In genomic region chr2:167688126-167688497, GRCm38 (mm10) we compare ENCODE assay signal across 8 mouse cellular contexts. TPM values are rescaled to one million over a fixed set of nuclear protein-coding genes. Genes with fewer than 3 reads are reported as not detected.
DNase-seq lines count a peak whose midpoint lies in the region; ATAC-seq and TF ChIP-seq lines count a peak whose summit lies in the region.

No protein-coding gene starts in this region.

- 28% methylated on average over 12 of the region's 12 CpGs for WGBS in heart, embryonic 13.5 days
- 17% methylated on average over 12 of the region's 12 CpGs for WGBS in intestine, embryonic 15.5 days
- WGBS in midbrain, postnatal 0 days, result 21% methylated on average over 12 of the region's 12 CpGs

- ATAC-seq in heart, embryonic 13.5 days (ENCODE audit: extremely low read depth, insufficient number of reproducible peaks, low FRiP score, low TSS enrichment), result no peak
- peak; percentile 54 for ATAC-seq in intestine, embryonic 15.5 days
- ATAC-seq in midbrain, postnatal 0 days (ENCODE audit: low FRiP score), result peak; percentile 45; the same call in 1 of the 2 replicates

- H3K4me2 ChIP-seq in heart, embryonic 13.5 days, result peak overlapping the region; percentile 93
- peak overlapping the region; percentile 93 for H3K4me2 ChIP-seq in intestine, embryonic 15.5 days (replicated peaks)
- peak overlapping the region; percentile 81 for H3K4me2 ChIP-seq in midbrain, postnatal 0 days (ENCODE audit: low read depth, low read length, poor library complexity, severe bottlenecking)

- peaks cover 40% of the 10 kb centered on the region for H3K27me3 ChIP-seq in heart, embryonic 13.5 days (replicated peaks)
- no peaks in the 10 kb centered on the region for H3K27me3 ChIP-seq in intestine, embryonic 15.5 days (replicated peaks)
- H3K27me3 ChIP-seq in midbrain, postnatal 0 days (ENCODE audit: insufficient read depth, low read length), result peaks cover 20% of the 10 kb centered on the region

- H3K4me3 ChIP-seq in heart, embryonic 13.5 days, result peak overlapping the region; percentile 81
- peak overlapping the region; percentile 95 for H3K4me3 ChIP-seq in brown adipose tissue, adult 24 weeks (ENCODE audit: insufficient read depth, low read depth, low read length)
- H3K4me3 ChIP-seq in intestine, embryonic 15.5 days (replicated peaks), result peak overlapping the region; percentile 81
- peak overlapping the region; percentile 52 for H3K4me3 ChIP-seq in midbrain, postnatal 0 days (ENCODE audit: low read depth, low read length)

- H3K27ac ChIP-seq in heart, embryonic 13.5 days (replicated peaks), result no peak overlapping the region
- H3K27ac ChIP-seq in brown adipose tissue, adult 24 weeks (replicated peaks; ENCODE audit: low read depth, low read length), result peak overlapping the region; percentile 85
- peak overlapping the region; percentile 91; the same call in 1 of the 2 replicates for H3K27ac ChIP-seq in intestine, embryonic 15.5 days
- H3K27ac ChIP-seq in midbrain, postnatal 0 days (ENCODE audit: low read depth, low read length), result no peak overlapping the region

- H3K36me3 ChIP-seq in heart, embryonic 13.5 days, result no peaks in the 10 kb centered on the region
- H3K36me3 ChIP-seq in intestine, embryonic 15.5 days, result no peaks in the 10 kb centered on the region
- H3K36me3 ChIP-seq in midbrain, postnatal 0 days (ENCODE audit: insufficient read depth, low read length), result no peaks in the 10 kb centered on the region

- H3K9me3 ChIP-seq in heart, embryonic 13.5 days, result no peaks in the 10 kb centered on the region
- no peaks in the 10 kb centered on the region for H3K9me3 ChIP-seq in intestine, embryonic 15.5 days
- H3K9me3 ChIP-seq in midbrain, postnatal 0 days (ENCODE audit: low read length), result no peaks in the 10 kb centered on the region

- H3K9ac ChIP-seq in heart, embryonic 13.5 days, result peak overlapping the region; percentile 91
- peak overlapping the region; percentile 87; the same call in 1 of the 2 replicates for H3K9ac ChIP-seq in intestine, embryonic 15.5 days
- 0 out of 2 replicates have a peak overlapping the region, but pooled peaks have one; percentile 63 for H3K9ac ChIP-seq in midbrain, postnatal 0 days (replicated peaks; ENCODE audit: low read length, poor library complexity, severe bottlenecking)

- peaks cover 26% of the 10 kb centered on the region for H3K4me1 ChIP-seq in heart, embryonic 13.5 days
- H3K4me1 ChIP-seq in brown adipose tissue, adult 24 weeks (ENCODE audit: control insufficient read depth, insufficient read depth, insufficient read length, low read length), result peaks cover 8% of the 10 kb centered on the region; the same call in 1 of the 2 replicates
- H3K4me1 ChIP-seq in intestine, embryonic 15.5 days (replicated peaks), result peaks cover 22% of the 10 kb centered on the region
- H3K4me1 ChIP-seq in midbrain, postnatal 0 days (ENCODE audit: insufficient read depth, low read length), result no peaks in the 10 kb centered on the region

- no peak for TF ChIP-seq CTCF in midbrain, postnatal 0 days (IDR thresholded peaks at IDR 0.05)

- no peak for DNase-seq in heart, adult 8-10 months (ENCODE audit: low spot score)
- peak; percentile 43 for DNase-seq in CD4-positive helper T cell, adult 2 months (ENCODE audit: low read depth, low spot score)
- DNase-seq in midbrain, postnatal 0 days (ENCODE audit: low spot score), result no peak
- no peak for DNase-seq in ovary, postnatal 10 days (ENCODE audit: low spot score)
- no peak for DNase-seq in urinary bladder, postnatal 36 days (ENCODE audit: low spot score in 2 of 2)

RNA-seq across cellular contexts. Expression of gene Cebpb, which starts 0.6 kb away (rescaled TPM):
- polyA plus RNA-seq in heart, embryonic 13.5 days (2015; fragmentation: Nextera tagmentation; extraction: Ambion mirVana), result 2.0 and 4.5 TPM in 2 replicates
- 100 to 1,000 TPM in 1 of 4 experiments, 10 to 100 TPM in 3; 55.1 to 104 (median 84.0) TPM for total RNA-seq in heart, adult 8-10 months (2022)
- polyA plus RNA-seq in brown adipose tissue, adult 24 weeks (2012; ENCODE audit: insufficient read depth, insufficient read length, missing spikeins), result 226 and 227 TPM in 2 replicates
- 22.5 and 24.3 TPM in 2 replicates for polyA plus RNA-seq in intestine, embryonic 15.5 days (2015; fragmentation: Nextera tagmentation; extraction: Ambion mirVana)
- total RNA-seq in midbrain, postnatal 0 days (2014; rRNA removed), result 5.8 and 8.0 TPM in 2 replicates
- polyA plus RNA-seq in midbrain, postnatal 0 days (2015; fragmentation: Nextera tagmentation; extraction: Ambion mirVana), result 4.4 and 5.4 TPM in 2 replicates

RNA-seq across cellular contexts. Expression of gene Tmem189, which starts 1.5 kb away (rescaled TPM):
- 37.4 and 37.6 TPM in 2 replicates for polyA plus RNA-seq in heart, embryonic 13.5 days (2015; fragmentation: Nextera tagmentation; extraction: Ambion mirVana)
- total RNA-seq in heart, adult 8-10 months (2022), result 10 to 100 TPM; 22.6 to 26.6 (median 23.4) TPM
- polyA plus RNA-seq in brown adipose tissue, adult 24 weeks (2012; ENCODE audit: insufficient read depth, insufficient read length, missing spikeins), result 12.7 and 19.3 TPM in 2 replicates
- polyA plus RNA-seq in intestine, embryonic 15.5 days (2015; fragmentation: Nextera tagmentation; extraction: Ambion mirVana), result 35.1 and 38.6 TPM in 2 replicates
- total RNA-seq in midbrain, postnatal 0 days (2014; rRNA removed), result 45.5 and 65.9 TPM in 2 replicates
- polyA plus RNA-seq in midbrain, postnatal 0 days (2015; fragmentation: Nextera tagmentation; extraction: Ambion mirVana), result 33.5 and 35.3 TPM in 2 replicates

RNA-seq across cellular contexts. Expression of gene Gm20431, which starts 26.8 kb away (rescaled TPM):
- polyA plus RNA-seq in heart, embryonic 13.5 days (2015; fragmentation: Nextera tagmentation; extraction: Ambion mirVana), result 1.9 and 4.5 TPM in 2 replicates
- total RNA-seq in heart, adult 8-10 months (2022), result 10 to 100 TPM; 15.3 to 19.4 (median 18.2) TPM
- polyA plus RNA-seq in brown adipose tissue, adult 24 weeks (2012; ENCODE audit: insufficient read depth, insufficient read length, missing spikeins), result 1.3 TPM in 1 of 2 replicates, not detected in the other
- polyA plus RNA-seq in intestine, embryonic 15.5 days (2015; fragmentation: Nextera tagmentation; extraction: Ambion mirVana), result 0.40 and 7.2 TPM in 2 replicates
- total RNA-seq in midbrain, postnatal 0 days (2014; rRNA removed), result not detected in 2 replicates
- polyA plus RNA-seq in midbrain, postnatal 0 days (2015; fragmentation: Nextera tagmentation; extraction: Ambion mirVana), result 11.2 and 12.0 TPM in 2 replicates

RNA-seq across cellular contexts. Expression of gene Ube2v1, which starts 56.2 kb away (rescaled TPM):
- 216 and 229 TPM in 2 replicates for polyA plus RNA-seq in heart, embryonic 13.5 days (2015; fragmentation: Nextera tagmentation; extraction: Ambion mirVana)
- 100 to 1,000 TPM; 120 to 152 (median 139) TPM for total RNA-seq in heart, adult 8-10 months (2022)
- polyA plus RNA-seq in brown adipose tissue, adult 24 weeks (2012; ENCODE audit: insufficient read depth, insufficient read length, missing spikeins), result 113 and 141 TPM in 2 replicates
- 268 and 270 TPM in 2 replicates for polyA plus RNA-seq in intestine, embryonic 15.5 days (2015; fragmentation: Nextera tagmentation; extraction: Ambion mirVana)
- 191 and 233 TPM in 2 replicates for total RNA-seq in midbrain, postnatal 0 days (2014; rRNA removed)
- 402 and 414 TPM in 2 replicates for polyA plus RNA-seq in midbrain, postnatal 0 days (2015; fragmentation: Nextera tagmentation; extraction: Ambion mirVana)

Comparison
In these comparisons a context has a peak if more than half of its experiments do, and no peak if none do; other contexts are left out.
1. H3K27ac ChIP-seq: peak in brown adipose tissue, adult 24 weeks (single experiment) and intestine, embryonic 15.5 days (single experiment); none in heart, embryonic 13.5 days (single experiment) and midbrain, postnatal 0 days (single experiment).
2. Peak in every context shown above with its lines, with median percentiles within 50 percentile points of each other: H3K4me2 ChIP-seq, H3K4me3 ChIP-seq and H3K9ac ChIP-seq.